Mouse (Mus musculus): ENCODE results near the gene Tcf19.
"Not testable (repeated sequence)": the region's sequence is repeated elsewhere in the genome, so short reads cannot be mapped to it uniquely, and the experiment has no call there.

Gene Tcf19

DNA sequence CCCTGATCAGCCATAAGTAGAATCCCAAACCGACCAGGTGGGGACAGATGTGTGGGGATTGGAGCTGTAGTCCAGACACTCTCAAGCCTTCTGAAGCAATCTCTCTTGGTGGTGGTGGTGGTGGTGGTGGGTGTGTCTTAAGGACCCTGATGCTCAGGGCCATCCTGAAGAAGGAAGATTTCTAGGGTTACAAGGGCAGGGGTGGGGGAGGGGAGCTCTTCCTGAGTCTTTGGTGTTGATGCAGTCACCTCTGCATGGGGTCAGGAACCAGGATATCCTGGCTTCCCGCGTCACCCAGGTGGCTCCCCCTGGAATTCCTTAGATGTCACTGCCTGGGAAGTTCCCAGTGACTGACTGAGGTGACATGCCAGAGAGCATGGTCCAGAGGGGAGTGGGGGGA, 15.7 kb upstream of the Tcf19 start:
- no peak for DNase-seq (ENCODE audit: low spot score)

DNA sequence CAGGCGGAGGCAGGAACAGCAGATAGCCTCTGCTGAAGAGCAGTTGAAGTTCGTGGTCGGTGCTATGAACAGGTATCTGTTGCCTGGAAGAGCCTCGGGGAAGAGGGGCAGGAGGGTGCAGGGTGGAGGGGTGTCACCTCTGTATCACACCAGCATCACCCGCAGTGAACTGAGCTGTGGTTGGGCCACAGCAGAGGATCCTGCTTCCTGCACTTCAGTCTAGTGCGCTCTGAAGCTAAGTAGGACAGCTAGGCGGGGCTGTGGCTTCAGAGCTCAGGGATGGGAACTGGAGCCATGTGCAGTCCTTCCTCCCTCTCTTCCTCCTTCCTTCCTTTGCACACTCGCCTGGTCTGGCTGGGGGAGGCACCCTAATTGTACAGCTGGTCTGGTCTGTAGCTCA, 10.0 kb upstream of the Tcf19 start:
- no peak for DNase-seq (ENCODE audit: low spot score)

DNA sequence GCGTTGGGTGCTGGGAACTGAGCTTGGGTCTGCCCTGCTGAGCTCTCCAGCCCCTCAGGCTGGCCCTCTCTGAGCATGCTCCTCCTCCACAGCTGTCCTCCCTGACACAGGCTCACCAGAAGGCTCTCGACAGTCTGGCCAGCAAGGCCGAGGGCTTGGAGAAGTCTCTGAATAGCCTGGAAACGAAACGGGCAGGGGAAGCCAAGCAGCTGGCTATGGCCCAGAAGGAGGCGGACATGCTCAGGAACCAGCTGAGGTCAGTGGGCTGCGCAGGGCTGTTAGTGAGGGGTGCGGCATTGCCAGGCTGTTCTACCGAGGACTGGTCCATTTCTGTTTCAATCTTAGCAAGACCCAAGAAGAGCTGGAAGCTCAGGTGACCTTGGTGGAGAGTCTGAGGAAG, 7.7 kb upstream of the Tcf19 start:
- DNase-seq (ENCODE audit: low spot score) = no peak

DNA sequence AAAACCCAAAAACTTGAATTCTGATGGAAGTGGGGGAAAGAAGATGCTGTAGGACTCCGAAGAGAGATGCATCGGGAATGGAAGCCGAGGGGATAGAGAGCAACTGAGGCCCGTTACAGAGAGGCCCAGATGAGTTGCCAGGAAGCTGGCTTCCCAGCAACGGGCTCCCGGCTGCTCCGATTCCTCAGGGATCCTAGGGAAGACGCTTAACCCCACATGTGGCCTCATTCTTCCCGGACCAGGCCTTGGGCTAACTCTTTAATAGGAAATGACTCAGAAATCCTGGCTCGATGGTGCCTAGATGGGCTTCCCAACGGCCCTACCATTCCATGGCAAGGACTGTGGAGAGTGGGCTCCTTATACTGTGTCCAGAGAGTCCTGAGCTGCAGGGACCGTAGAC, 902 bp upstream of the Tcf19 start:
- no peak for DNase-seq (ENCODE audit: low spot score)

DNA sequence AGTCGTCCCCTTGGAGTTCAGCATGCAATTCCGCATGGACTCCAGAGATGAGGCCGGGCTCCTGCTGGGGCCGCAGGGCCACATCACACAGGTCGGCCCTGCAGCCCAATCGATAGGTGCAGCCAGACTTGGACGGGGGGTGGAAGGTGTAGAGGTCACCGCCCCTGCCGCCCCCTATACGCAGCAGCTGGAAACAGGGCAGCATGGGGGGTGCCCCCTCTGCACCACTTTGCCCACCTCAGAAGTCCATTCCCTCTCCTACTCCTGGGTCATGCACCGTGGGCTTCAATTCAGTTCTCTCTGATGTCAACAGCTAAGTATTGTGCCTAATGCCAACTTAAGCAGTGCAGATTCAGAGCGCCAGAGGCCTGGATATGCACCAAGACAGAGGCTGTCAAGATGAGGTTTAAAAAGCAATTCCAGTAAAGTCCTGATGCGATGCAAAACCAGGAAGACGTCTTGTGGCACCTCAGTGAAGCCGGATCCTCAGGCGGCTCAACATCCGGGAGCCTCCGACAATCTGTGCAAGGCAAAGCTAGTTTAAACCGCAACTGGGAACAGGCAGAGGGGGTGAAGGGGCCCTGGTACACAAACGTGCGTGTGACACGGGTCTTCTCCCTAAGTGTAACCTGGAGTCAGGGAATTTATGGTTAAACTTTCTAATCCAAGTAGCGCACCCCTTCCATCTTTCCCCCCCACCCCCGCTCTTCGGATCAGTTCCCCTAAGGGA, 548 bp downstream of the Tcf19 start:
- DNase-seq (ENCODE audit: low spot score) = no peak

DNA sequence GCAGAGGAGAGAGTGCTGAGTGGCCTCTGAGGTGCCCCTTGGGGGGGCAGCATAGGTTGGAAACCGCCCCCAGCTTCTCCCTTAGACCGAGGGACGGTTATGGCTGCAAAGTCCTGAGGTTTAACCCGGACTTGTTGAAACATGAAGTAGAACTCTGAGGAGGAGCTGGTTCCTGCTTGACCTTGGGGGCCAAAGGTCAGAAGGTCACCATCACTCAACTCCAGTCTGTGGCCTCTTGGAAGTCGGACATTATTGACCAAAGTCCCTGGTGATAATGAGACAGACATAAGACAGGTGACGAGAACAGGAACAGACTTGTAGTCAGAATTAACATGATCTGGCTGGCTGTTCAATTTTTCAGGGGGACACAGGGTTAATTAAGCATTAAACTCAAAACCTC, 1.9 kb downstream of the Tcf19 start:
- no peak for DNase-seq (ENCODE audit: low spot score)

DNA sequence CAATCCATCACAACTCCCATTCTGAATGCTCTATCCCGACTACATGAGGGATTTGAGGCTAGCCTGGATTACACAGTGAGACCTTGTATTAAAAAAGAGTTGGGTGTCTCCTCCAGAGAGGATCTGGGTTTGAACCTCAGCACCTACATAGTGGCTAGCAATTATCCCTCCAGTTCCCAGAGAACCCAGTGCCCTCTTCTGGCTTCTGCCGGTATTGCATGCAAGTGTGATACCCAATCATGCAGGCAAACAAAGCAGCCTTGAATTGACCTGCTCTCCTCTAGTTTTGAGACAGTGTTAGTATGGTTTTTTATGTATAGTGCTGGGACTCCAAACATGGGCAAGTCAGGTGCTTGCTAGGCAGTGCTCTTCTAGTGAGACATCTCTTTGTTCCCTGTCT, 2.7 kb downstream of the Tcf19 start:
- DNase-seq (ENCODE audit: low spot score) = peak; percentile 80

DNA sequence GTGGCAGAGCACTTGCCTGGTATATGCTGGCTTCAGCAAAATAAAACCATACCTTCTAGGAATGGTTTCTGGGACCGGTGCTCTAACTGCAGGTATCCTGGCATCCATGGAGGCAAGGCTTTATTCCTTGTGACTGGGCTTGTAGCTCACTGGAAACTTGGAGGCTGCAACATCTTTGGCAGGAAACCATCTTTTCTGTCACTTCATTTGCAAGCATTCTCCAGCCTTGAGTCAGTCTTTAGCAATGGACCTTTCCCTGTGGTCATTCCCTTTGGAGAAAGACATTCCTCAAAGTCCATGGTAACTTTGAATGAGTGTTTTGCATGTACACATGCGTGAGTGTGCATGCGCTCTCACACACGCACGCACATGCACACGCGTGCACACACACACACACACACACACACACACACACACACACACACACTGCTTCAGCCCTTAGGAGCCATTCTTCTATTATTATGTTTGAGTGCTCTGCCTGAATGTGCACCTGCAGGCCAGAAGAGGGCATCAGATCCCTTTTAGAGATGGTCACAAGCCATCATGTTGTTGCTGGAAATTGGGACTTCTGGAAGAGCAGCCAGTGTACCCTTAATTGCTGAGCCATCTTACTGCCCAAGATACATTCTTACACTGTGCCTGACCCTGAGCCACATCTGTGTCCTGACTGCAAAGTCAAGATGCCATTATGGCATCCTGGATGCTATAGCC, 3.6 kb downstream of the Tcf19 start:
- DNase-seq (ENCODE audit: low spot score) = no peak

DNA sequence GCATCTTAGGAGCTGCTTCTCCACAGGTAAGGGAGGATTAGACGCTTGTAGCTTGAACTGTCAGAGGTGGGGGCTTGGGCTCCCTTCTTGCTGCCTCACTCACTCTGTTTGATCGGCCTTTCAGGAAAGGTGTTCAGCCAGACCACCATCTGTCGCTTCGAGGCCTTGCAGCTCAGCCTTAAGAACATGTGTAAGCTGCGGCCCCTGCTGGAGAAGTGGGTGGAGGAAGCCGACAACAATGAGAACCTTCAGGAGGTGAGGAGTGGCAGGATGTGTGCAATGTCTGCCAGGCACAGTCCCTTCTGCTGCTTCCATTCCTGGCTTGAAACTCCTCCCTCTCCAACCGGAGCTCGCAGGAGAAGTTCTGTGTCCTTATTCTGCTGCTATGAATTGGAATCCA, 7.3 kb downstream of the Tcf19 start:
- no peak for DNase-seq (ENCODE audit: low spot score)

DNA sequence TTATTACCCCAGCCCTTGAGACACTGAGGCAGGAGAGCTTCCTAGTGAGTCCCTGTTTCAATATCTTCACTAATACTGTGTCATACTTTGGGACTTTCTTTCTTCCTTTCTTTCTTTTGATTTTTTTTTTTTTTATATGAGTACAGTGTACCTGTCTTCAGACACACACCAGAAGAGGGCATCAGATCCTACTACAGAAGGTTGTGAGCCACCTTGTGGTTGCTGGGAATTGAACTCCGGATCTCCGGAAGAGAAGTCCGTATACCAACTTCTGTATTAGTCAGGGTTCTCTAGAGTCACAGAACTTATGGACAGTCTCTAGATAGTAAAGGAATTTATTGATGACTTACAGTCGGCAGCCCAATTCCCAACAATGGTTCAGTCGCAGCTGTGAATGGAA, 8.3 kb downstream of the Tcf19 start:
- DNase-seq (ENCODE audit: low spot score) = not testable (repeated sequence)

DNA sequence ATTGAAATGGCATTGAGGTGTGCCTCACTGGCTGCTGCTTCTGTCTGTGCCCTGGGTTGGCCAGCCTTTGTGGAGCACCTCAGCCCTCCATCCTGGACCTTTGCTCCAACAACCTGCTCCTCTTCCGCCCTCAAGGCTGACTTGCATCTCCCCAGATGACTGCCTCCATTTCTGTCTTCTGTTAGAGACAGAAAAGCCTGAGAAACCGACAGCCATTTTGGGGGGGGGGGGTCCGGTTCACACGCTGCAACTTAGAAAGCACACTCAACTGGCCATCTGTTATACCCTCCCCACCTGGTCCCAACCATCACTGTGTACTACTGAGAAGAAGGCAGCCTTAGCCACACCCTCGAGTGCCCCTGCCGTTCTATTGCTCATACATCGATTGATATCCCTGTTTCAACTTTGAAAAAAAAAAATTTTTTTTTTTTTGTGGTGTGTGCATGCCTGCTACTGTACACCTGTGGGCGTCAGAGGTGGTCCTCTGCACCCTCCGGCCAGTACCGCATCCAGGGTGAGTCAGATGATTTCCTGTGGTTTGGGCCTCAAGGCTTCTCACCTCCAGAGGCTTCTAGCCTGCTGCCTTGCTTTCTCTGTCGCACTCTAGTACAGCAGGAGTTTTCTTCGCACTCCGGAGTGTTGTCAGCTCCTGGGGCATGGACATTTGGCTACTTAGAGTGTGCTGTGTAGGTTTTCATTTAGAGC, 8.9 kb downstream of the Tcf19 start:
- DNase-seq (ENCODE audit: low spot score) = no peak

DNA sequence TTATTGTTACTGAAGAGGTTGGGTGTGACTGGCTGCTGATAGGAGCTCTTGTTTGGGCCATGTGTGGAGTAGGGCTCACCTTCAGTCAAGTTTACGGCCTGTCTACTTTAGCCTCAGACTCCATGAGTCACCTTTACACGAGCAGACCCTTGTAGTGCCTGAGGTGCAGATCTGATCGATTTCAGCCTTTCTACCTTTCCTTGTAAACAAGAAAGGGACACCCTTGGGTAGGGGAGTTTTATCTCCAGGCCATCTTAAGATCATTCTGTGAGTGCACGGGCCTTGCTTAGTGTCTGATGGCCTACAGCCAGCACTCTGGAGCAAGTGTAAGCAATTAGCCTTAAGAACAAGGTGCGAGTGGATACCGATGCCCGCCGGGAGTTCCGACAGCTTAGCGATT, 9.7 kb downstream of the Tcf19 start:
- no peak for DNase-seq (ENCODE audit: low spot score)

DNA sequence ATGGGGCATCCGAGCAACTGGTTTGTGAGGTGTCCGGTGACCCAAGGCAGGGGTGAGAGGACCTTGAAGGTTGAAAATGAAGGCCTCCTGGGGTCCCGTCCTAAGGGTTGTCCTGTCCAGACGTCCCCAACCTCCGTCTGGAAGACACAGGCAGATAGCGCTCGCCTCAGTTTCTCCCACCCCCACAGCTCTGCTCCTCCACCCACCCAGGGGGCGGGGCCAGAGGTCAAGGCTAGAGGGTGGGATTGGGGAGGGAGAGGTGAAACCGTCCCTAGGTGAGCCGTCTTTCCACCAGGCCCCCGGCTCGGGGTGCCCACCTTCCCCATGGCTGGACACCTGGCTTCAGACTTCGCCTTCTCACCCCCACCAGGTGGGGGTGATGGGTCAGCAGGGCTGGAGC, 10.8 kb downstream of the Tcf19 start, which contains the start of gene Pou5f1:
Pou5f1 (plus strand) TSS at position 243 of the 400 bp plus-strand sequence.
- DNase-seq (ENCODE audit: low spot score) = no peak

DNA sequence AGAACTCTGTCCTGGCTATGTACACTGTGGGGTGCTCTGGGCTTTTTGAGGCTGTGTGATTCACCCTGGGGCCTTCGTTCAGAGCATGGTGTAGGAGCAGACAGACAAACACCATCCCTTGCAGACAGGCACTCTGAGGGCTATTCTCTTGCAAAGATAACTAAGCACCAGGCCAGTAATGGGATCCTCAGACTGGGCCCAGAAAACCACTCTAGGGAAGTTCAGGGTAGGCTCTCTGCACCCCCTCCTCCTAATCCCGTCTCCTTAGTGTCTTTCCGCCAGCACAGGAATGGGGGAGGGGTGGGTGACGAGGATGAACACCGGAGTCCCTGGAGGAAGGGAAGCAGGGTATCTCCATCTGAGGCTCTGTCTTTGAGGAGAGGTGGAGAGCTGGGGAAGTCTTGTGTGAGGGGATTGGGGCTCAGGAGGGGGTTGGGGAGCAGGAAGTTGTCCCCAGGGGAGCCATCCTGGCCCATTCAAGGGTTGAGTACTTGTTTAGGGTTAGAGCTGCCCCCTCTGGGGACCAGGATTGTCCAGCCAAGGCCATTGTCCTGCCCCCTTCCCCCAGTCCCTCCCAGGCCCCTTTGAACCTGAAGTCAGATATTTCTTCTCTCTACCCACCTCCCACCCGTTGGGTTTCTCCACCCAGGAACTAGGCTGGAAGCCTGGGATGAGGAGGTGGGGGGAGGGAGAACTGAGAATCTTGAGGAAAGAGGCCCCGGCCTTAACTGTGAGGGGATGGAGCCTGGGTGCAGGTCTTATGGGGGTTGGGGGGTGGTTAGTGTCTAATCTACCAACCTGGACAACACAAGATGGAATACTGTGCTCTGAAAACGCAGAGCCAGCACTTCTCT, 11.8 kb downstream of the Tcf19 start:
- DNase-seq (ENCODE audit: low spot score) = no peak

DNA sequence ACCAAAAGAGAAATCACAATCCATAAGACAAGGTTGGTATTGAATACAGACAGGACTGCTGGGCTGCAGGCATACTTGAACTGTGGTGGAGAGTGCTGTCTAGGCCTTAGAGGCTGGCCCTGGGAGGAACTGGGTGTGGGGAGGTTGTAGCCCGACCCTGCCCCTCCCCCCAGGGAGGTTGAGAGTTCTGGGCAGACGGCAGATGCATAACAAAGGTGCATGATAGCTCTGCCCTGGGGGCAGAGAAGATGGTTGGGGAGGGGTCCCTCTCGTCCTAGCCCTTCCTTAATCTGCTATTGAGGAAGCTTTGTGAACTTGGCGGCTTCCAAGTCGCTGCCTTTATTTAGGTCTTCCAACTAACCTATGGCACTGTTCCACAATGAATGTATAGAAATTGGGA, 12.8 kb downstream of the Tcf19 start:
- no peak for DNase-seq (ENCODE audit: low spot score)

DNA sequence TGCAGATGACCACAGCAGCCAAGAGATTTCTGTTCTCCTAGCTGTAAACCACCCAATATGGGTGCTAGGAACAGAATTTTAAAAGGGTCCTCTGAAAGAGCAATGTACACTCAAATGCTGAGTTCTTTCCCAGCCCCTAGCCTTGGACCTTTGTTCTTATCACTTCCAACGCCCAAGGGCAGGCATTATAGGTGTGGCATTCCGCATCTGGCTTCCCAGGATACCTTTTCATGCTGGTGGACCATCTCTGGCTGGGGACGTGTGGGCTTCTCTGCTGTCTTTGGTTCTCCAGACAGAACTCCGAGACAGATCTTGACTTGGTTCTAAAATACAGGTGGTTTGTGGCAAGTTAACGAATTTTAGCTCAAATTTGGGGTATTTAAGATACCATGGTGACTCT, 13.9 kb downstream of the Tcf19 start:
- DNase-seq (ENCODE audit: low spot score) = no peak

DNA sequence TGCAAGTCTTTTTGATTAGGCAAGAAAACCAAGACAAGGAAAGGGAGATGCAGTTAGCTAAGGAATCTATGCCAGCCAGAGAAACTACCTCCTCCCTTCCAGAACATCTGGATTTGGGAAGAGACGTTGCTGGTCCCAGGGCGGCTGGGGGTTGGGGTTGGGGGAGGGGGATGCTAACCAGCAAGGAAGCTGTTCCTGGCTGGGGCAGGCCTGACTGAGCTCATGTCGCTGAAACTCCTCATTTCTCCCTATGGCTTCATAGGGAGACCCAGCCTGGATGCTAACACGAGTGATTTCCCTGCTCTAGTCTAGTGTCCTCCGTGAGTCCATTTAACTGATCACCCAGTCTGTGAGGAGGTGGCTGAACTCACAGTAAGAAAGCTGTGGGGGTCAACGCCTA, 14.4 kb downstream of the Tcf19 start:
- DNase-seq (ENCODE audit: low spot score) = no peak

DNA sequence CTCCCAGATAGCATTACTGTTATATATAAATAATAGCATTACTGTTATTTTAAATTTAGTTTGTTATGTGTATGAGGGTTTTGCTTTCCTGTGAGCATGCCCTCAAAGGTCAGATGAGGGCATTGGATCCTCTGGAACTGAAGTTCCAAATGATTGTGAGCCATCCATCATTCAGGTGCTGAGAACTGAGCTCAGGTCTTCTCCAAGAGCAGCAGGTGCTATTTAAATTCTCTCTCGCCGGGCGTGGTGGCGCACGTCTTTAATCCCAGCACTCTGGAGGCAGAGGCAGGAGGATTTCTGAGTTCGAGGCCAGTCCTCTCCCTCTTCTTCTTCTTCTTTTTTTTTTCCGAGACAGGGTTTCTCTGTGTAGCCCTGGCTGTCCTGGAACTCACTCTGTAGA, 19.5 kb downstream of the Tcf19 start:
- DNase-seq (ENCODE audit: low spot score) = no peak

DNA sequence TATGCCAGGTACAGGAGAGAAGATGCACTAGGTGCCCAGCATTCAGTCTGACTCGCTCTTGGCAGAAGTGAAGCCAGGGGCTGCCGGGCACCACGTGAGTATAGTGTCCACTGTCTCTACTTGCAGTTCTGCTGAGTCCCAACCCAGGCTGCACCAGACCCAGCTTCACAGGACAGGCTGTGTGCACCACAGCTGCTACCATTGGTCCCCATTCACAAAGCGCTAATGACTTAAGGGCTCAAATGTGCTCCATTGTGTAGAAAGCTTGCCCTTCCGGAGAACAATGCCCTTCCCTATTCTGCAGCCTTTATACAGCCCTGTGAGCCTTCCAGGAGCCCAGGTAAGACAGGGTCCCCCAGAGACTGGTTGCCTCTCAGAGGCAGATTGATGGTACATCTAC, 26.3 kb downstream of the Tcf19 start:
- DNase-seq (ENCODE audit: low spot score) = no peak

DNA sequence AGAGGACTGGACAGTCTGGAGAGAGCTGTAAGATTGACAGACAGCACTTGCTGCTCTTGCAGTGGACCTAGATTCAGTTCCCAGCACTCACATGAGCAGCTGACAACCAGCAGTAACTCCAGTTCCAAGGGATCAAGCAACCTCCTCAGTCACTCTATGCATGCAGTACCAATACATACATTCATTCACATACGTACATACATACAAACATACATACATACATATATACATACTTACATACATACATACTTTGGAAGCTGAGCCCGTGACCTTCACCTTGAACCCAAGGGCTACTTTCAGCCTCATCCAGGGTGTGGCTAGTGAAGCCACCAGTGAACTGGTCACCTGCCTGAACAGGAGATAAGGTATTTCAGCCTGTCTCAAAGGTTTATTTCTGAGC, 28.6 kb downstream of the Tcf19 start:
- no peak for DNase-seq (ENCODE audit: low spot score)

DNA sequence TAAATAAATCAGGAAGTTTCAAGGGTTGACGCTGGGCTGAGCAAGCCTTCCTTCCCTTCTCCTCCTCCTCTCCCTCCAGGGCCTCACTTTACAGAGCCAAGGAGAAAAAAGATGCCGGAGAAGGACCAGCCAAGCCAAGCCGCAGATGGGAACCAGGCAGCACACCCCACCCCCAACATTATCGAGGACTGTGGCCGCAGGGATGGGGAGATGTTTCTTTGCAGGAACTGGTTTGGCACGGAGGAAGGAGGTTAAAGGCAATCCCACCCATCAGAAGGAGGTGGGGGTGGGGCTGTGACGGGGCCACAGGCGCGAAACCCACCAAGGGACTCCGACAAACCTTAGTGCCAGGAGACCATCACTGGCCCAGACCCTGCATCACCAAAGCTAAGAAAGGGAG, 29.9 kb downstream of the Tcf19 start:
- DNase-seq (ENCODE audit: low spot score) = no peak

DNA sequence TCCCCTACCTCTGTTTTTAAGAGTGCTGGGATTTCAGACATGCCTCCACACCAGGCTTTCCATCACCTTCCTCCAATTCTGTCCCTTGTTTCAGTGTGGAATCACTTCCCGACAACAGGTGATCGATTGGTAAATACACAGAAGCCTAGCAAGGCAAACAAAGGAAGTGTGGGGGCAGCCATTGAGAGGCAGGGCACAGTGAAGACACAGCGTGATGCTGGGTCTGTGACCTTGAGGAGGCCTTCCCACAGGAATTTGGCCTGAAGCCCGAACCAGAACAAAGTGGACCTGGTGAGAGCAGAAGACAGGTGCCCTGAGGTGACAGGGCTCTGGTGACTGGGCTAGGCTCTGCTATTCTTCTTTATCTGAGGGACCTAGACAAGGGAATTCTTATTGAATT, 30.9 kb downstream of the Tcf19 start:
- DNase-seq (ENCODE audit: low spot score) = no peak
